In the genomic region with DNA sequence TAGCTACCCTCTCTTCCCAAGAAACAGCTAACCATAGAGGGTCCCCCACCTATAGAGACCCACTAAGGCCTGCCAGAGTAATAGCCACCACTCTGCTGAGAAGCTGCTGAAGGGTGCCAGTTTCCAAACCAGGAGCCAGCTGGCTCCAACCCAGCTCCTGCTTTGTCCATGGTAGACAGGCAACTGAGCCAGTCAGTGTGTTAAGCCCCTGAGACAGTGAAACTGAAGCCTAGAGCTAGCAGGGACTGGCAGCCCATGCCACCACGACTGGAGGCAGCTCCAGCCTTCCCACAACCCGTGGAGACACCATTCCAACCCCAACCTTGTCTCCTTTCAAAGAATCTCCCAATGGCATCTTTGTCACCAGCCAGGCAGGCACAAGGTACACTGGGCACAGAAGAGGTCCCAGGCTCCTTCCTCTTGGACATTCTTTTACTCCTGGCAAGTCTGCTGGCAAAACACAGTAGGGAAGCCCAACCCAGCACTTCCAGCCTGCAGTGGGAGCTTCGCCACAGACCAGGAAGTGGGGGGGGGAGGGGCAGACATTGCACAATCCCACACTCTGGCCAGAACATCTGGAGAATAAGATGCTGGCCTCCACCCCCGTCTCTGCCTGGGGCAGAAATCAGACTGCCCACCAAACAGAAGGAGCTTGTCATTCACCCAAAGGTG, we compare ENCODE assay signal across 9 mouse cellular contexts. TPM values are rescaled to one million over a fixed set of nuclear protein-coding genes. Genes with fewer than 3 reads are reported as not detected.
A peak's percentile ranks its signal among the peaks of the same experiment; 100 is the strongest.
DNase-seq lines count a peak whose midpoint lies in the region; ATAC-seq and TF ChIP-seq lines count a peak whose summit lies in the region.
"Had no signal": no experiment of that assay in that cellular context is flagged by ENCODE, and none has a peak within 500 bp of the region (broad histone marks: within the 10 kb centered on the region; RNA-seq: fewer than 3 reads in every experiment).

No protein-coding gene starts in this region.

- H3K4me1 ChIP-seq in lung, embryonic 14.5 days (ENCODE audit: insufficient read depth): peaks cover 35% of the 10 kb centered on the region

- no peaks in the 10 kb centered on the region for H3K27me3 ChIP-seq in lung, embryonic 14.5 days (ENCODE audit: insufficient read depth, low read length)

- H3K4me2 ChIP-seq in lung, embryonic 14.5 days: peak overlapping the region; percentile 40

- no peaks in the 10 kb centered on the region for H3K9me3 ChIP-seq in lung, embryonic 14.5 days (ENCODE audit: low read depth, low read length)

- H3K4me3 ChIP-seq in left cerebral cortex, adult 2 months: no peak overlapping the region
- no peak overlapping the region for H3K4me3 ChIP-seq in lung, embryonic 14.5 days (ENCODE audit: low read depth, low read length)

- DNase-seq in left cerebral cortex, adult 2 months (ENCODE audit: extremely low spot score in 1 of 2, low spot score in 2 of 2): no peak
- no peak for DNase-seq in left cerebral cortex, adult 18-20 months (ENCODE audit: low spot score in 2 of 2)
- peak; percentile 67 for DNase-seq in embryo, embryonic 10.5 days (ENCODE audit: low spot score)
- DNase-seq in heart, adult 8-10 months (ENCODE audit: low spot score): peak; percentile 90
- DNase-seq in kidney, adult 18-20 months: peak; percentile 82
- DNase-seq in lung, embryonic 14.5 days: peak; percentile 90
- peak; percentile 85 for DNase-seq in skeletal muscle tissue, adult 2 months (ENCODE audit: low read depth, low spot score)
- no peak for DNase-seq in thymus, adult 18-20 months

- no peak for TF ChIP-seq CTCF in left cerebral cortex, adult 2 months (IDR thresholded peaks at IDR 0.05)
- TF ChIP-seq CTCF in lung, embryonic 14.5 days (IDR thresholded peaks at IDR 0.05; ENCODE audit: low read depth): no peak

- peak overlapping the region; percentile 23; the same call in 1 of the 2 replicates for H3K9ac ChIP-seq in lung, embryonic 14.5 days

- peak; percentile 45 for ATAC-seq in lung, embryonic 14.5 days (ENCODE audit: insufficient read depth)

- intact Hi-C loops in left cerebral cortex, adult 2 months (cut with DNase I): no loop called here

- peaks cover 15% of the 10 kb centered on the region for H3K36me3 ChIP-seq in lung, embryonic 14.5 days (ENCODE audit: insufficient read depth)

- peak overlapping the region; percentile 60; the same call in 1 of the 2 replicates for H3K27ac ChIP-seq in left cerebral cortex, adult 2 months
- peak overlapping the region; percentile 98 for H3K27ac ChIP-seq in lung, embryonic 14.5 days (ENCODE audit: low read depth)

- WGBS in lung, embryonic 14.5 days: 10% methylated on average over 4 of the region's 4 CpGs

RNA-seq across cellular contexts. Expression of gene Mpg, which starts 1.7 kb away (rescaled TPM):
- 10 to 100 TPM; 17.5 to 19.1 TPM for total RNA-seq in left cerebral cortex, adult 2 months (2021)
- 10 to 100 TPM; 18.2 to 21.3 TPM for total RNA-seq in left cerebral cortex, adult 18-20 months (2021)
- total RNA-seq in heart, adult 8-10 months (2022): 1 to 10 TPM; 5.5 to 7.7 (median 6.2) TPM
- 39.6 and 42.2 TPM in 2 replicates for polyA plus RNA-seq in lung, embryonic 14.5 days (2014; fragmentation: Nextera tagmentation; extraction: Ambion mirVana)

RNA-seq across cellular contexts. Expression of gene Rhbdf1, which starts 2.5 kb away (rescaled TPM):
- 10 to 100 TPM; 13.9 to 14.4 TPM for total RNA-seq in left cerebral cortex, adult 2 months (2021)
- 10 to 100 TPM; 11.1 to 14.2 TPM for total RNA-seq in left cerebral cortex, adult 18-20 months (2021)
- 10 to 100 TPM; 20.4 to 26.8 (median 23.0) TPM for total RNA-seq in heart, adult 8-10 months (2022)
- 52.8 and 63.9 TPM in 2 replicates for polyA plus RNA-seq in lung, embryonic 14.5 days (2014; fragmentation: Nextera tagmentation; extraction: Ambion mirVana)

RNA-seq across cellular contexts. Expression of gene Snrnp25, which starts 19.4 kb away (rescaled TPM):
- total RNA-seq in left cerebral cortex, adult 2 months (2021): 10 to 100 TPM; 19.2 to 24.6 TPM
- 10 to 100 TPM; 24.5 to 29.0 TPM for total RNA-seq in left cerebral cortex, adult 18-20 months (2021)
- 10 to 100 TPM in 3 of 4 experiments, 1 to 10 TPM in 1; 9.7 to 14.0 (median 11.8) TPM for total RNA-seq in heart, adult 8-10 months (2022)
- polyA plus RNA-seq in lung, embryonic 14.5 days (2014; fragmentation: Nextera tagmentation; extraction: Ambion mirVana): 62.8 and 71.4 TPM in 2 replicates

RNA-seq across cellular contexts. Expression of gene Il9r, which starts 24.5 kb away (rescaled TPM):
- not detected for total RNA-seq in left cerebral cortex, adult 2 months (2021)
- not detected for total RNA-seq in left cerebral cortex, adult 18-20 months (2021)
- total RNA-seq in heart, adult 8-10 months (2022): under 1 TPM in 3 of 4 experiments, not detected in 1; 0.05 to 0.40 (median 0.09) TPM
- 0.04 TPM in 1 of 2 replicates, not detected in the other for polyA plus RNA-seq in lung, embryonic 14.5 days (2014; fragmentation: Nextera tagmentation; extraction: Ambion mirVana)
- total RNA-seq: left cerebral cortex, postnatal 14 days had no signal

RNA-seq across cellular contexts. Expression of gene Nprl3, which starts 42.9 kb away (rescaled TPM):
- 10 to 100 TPM; 45.2 to 52.2 TPM for total RNA-seq in left cerebral cortex, adult 2 months (2021)
- total RNA-seq in left cerebral cortex, adult 18-20 months (2021): 10 to 100 TPM; 43.6 to 45.6 TPM
- 10 to 100 TPM; 27.3 to 29.9 (median 28.3) TPM for total RNA-seq in heart, adult 8-10 months (2022)
- 44.0 and 46.3 TPM in 2 replicates for polyA plus RNA-seq in lung, embryonic 14.5 days (2014; fragmentation: Nextera tagmentation; extraction: Ambion mirVana)

Comparison
In these comparisons a context has a peak if more than half of its experiments do, and no peak if none do; other contexts are left out.
1. DNase-seq: peak in embryo, embryonic 10.5 days (single experiment), heart, adult 8-10 months (single experiment), kidney, adult 18-20 months (single experiment), lung, embryonic 14.5 days (single experiment) and skeletal muscle tissue, adult 2 months (single experiment); none in left cerebral cortex, adult 2 months (0 of 2), left cerebral cortex, adult 18-20 months (0 of 2) and thymus, adult 18-20 months (0 of 2).